Mouse (Mus musculus) hindbrain, embryonic 14.5 days (tissue): ENCODE data around the gene Dennd1a. TPM values are rescaled to one million over a fixed set of nuclear protein-coding genes. Genes with fewer than 3 reads are reported as not detected.

Experiments
- ATAC-seq: fragments of 200-750 bp; cut with Nextera tagmentation; 2 replicates; pipeline ENCODE4 v1.8.0; 2017; ENCODE audit warnings: moderate number of reproducible peaks, mild to moderate bottlenecking, moderate TSS enrichment, moderate library complexity; ENCODE audit not compliant: low FRiP score
- DNase-seq: peaks from one replicate; pipeline ENCODE4 v3.0.0-alpha.2; 2015; ENCODE audit warnings: low spot score
- H3K27ac ChIP-seq: fragments of 300-500 bp; sonication (generic); 2 replicates; pipeline ENCODE4 v1.5.1; 2014; ENCODE audit warnings: mild to moderate bottlenecking, moderate library complexity
- H3K27me3 ChIP-seq: fragments of 300-500 bp; sonication (generic); 2 replicates; pipeline ENCODE4 v1.6.1; 2014; ENCODE audit warnings: mild to moderate bottlenecking, low read length, mixed read lengths; ENCODE audit not compliant: control insufficient read depth, insufficient read depth
- H3K36me3 ChIP-seq: fragments of 300-500 bp; sonication (generic); replicated peaks from 2 replicates; pipeline ENCODE4 v1.6.1; 2014; ENCODE audit not compliant: control insufficient read depth, insufficient read depth
- H3K4me1 ChIP-seq: fragments of 300-500 bp; sonication (generic); replicated peaks from 2 replicates; pipeline ENCODE4 v1.6.1; 2014; ENCODE audit warnings: antibody characterized with exemption, low read length, mixed read lengths; ENCODE audit not compliant: control insufficient read depth, insufficient read depth
- H3K4me2 ChIP-seq: fragments of 300-500 bp; sonication (generic); replicated peaks from 2 replicates; pipeline ENCODE4 v1.6.1; 2014; ENCODE audit warnings: mild to moderate bottlenecking, moderate library complexity
- H3K4me3 ChIP-seq: fragments of 300-500 bp; sonication (generic); replicated peaks from 2 replicates; pipeline ENCODE4 v1.5.1; 2014; ENCODE audit warnings: mild to moderate bottlenecking, low read length
- H3K9ac ChIP-seq: fragments of 300-500 bp; sonication (generic); 2 replicates; pipeline ENCODE4 v1.6.1; 2014
- H3K9me3 ChIP-seq: fragments of 300-500 bp; sonication (generic); 2 replicates; pipeline ENCODE4 v1.6.1; 2016; ENCODE audit warnings: low read length; ENCODE audit not compliant: control insufficient read depth
- WGBS: fragments of 180-500 bp; shearing (Covaris S2); extraction: QIAGEN DNeasy Blood & Tissue Kit; methylation state at CpG from one replicate; pipeline ENCODE4 v1.1.7; 2014; 5-methylcytosine and 5-hydroxymethylcytosine counted together
- polyA plus RNA-seq: library from polyadenylated mRNA; unstranded; fragments of >200 nt; fragmentation: Nextera tagmentation; extraction: Ambion mirVana; gene quantifications from 2 replicates; pipeline ENCODE4 v1.2.1, GENCODE M21; 2014

Dennd1a gene
- polyA plus RNA-seq, 1 experiment from 2014 or later: 16.7 TPM

- DNase-seq (no peak), ATAC-seq (no peak)
- H3K9ac ChIP-seq: no peak overlapping the region
- H3K36me3 ChIP-seq: no peaks in the 10 kb centered on the region
- no peak overlapping the region for H3K4me2 ChIP-seq
- no peaks in the 10 kb centered on the region for H3K27me3 ChIP-seq
- H3K4me1 ChIP-seq: peaks cover 3% of the 10 kb centered on the region; the same call in 1 of the 2 replicates
- no peak overlapping the region for H3K27ac ChIP-seq
- 81% methylated on average over 1 of the region's 1 CpGs for WGBS
- no peak overlapping the region for H3K4me3 ChIP-seq
- H3K9me3 ChIP-seq: no peaks in the 10 kb centered on the region
These were observed 315.5 kb downstream of the Dennd1a start for GRCm38 (mm10) chr2:37971726-37972125.

DNA sequence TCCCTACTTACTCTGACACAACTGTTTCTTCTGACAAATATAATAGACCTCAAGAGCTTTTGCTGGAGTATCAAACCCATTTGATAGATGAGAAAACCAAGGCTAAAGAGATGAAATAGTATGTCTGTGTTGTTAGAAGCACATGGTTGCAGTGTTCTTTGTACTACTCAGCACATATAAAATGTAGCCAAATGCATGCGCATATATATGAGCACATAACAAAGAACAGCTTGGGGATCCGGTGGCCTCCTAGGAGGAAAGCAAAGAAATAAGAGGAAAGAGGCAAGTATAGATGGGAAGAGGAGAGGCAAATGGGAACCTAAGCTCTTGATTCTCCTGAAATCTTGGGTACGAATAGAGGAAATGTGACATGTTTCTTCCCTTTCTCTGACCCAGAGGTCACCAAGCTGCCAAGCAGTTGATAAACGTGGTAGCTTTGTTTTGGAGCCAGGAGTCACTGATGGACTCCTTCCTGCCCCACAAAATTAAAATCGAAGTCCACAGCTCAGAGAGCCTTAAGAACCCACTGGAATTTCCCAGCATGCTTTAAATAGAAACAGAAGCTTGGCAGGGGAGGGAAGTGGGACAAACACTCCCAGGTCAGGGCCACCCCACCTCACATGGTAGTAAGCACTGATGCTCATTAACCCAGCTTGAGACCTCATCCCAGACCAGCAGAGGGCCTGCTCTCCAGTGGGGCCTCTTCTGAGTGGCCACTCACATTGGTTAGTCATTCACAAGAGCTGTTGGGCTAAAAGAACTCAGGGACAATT, 317.3 kb downstream of the Dennd1a start:
- peak; percentile 65; the same call in 1 of the 2 replicates for ATAC-seq
- Histone ChIP-seq H3K4me2 (no peak overlapping the region), H3K27ac (0 out of 2 replicates have a peak overlapping the region, but pooled peaks have one; percentile 3), H3K27me3 (no peaks in the 10 kb centered on the region), H3K9ac (no peak overlapping the region), H3K4me3 (no peak overlapping the region), H3K4me1 (peaks cover 3% of the 10 kb centered on the region; the same call in 1 of the 2 replicates), H3K36me3 (no peaks in the 10 kb centered on the region), H3K9me3 (no peaks in the 10 kb centered on the region)
- 37% methylated on average over 5 of the region's 5 CpGs for WGBS
- no peak for DNase-seq

DNA sequence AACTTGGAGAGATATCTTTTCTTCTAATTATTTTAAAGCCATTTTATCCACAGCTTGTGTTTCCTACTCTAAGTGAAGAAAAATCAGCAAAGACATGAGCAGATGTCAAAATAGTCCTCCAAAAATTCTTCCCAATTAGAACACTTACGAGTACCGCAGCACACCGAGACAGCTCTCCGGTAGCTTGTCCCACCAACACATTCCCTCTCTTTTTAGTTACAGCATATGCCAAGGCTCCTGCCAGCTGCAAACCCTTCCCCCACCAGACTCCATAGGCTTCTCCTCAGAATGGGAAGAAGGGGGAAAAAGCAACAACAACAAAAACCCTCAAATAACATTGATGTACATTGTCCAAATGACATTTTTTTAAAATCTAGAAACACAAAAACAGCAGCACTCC, 322.7 kb downstream of the Dennd1a start:
- WGBS: 82% methylated on average over 4 of the region's 4 CpGs
- no peak for DNase-seq
- no peaks in the 10 kb centered on the region for H3K9me3 ChIP-seq

GRCm38 (mm10) chr2:37963362-37963761, 323.8 kb downstream of the Dennd1a start:
- H3K27ac ChIP-seq: 0 out of 2 replicates have a peak overlapping the region, but pooled peaks have one; percentile 40
- H3K4me3 ChIP-seq: no peak overlapping the region
- no peak for DNase-seq
- no peaks in the 10 kb centered on the region for H3K36me3 ChIP-seq
- no peak for ATAC-seq
- H3K9ac ChIP-seq: no peak overlapping the region
- peaks cover 8% of the 10 kb centered on the region for H3K4me1 ChIP-seq
- no peaks in the 10 kb centered on the region for H3K9me3 ChIP-seq
- 26% methylated on average over 4 of the region's 4 CpGs for WGBS
- no peak overlapping the region for H3K4me2 ChIP-seq
- no peaks in the 10 kb centered on the region for H3K27me3 ChIP-seq

More for the DNA sequence above, 322.7 kb downstream of the Dennd1a start:
- Histone ChIP-seq H3K4me2 (no peak overlapping the region), H3K4me3 (no peak overlapping the region), H3K4me1 (peaks cover 8% of the 10 kb centered on the region), H3K27ac (no peak overlapping the region), H3K36me3 (no peaks in the 10 kb centered on the region), H3K9ac (no peak overlapping the region), H3K27me3 (no peaks in the 10 kb centered on the region)
- ATAC-seq: no peak

DNA sequence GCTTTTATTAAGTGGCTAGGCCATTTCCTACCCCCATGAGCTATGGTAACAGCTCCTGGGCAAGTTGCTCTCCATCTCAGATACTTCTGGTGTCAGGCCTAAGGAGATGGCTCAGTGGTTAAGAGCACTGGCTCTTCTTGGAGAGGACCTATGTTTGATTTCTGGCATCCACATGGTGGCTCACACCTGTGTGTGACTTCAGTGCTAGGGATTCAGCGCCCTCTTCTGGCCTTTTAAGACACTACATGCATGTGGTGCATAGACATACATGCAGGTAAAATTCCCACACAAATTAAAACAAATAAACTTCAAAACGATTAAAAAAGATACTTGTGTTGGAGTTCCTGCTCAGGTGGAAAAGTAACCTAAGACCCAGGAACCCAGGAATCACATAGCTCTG, 338.8 kb downstream of the Dennd1a start:
- WGBS: 28% methylated on average over 2 of the region's 2 CpGs
- no peak for DNase-seq
- H3K4me2 ChIP-seq: no peak overlapping the region

DNA sequence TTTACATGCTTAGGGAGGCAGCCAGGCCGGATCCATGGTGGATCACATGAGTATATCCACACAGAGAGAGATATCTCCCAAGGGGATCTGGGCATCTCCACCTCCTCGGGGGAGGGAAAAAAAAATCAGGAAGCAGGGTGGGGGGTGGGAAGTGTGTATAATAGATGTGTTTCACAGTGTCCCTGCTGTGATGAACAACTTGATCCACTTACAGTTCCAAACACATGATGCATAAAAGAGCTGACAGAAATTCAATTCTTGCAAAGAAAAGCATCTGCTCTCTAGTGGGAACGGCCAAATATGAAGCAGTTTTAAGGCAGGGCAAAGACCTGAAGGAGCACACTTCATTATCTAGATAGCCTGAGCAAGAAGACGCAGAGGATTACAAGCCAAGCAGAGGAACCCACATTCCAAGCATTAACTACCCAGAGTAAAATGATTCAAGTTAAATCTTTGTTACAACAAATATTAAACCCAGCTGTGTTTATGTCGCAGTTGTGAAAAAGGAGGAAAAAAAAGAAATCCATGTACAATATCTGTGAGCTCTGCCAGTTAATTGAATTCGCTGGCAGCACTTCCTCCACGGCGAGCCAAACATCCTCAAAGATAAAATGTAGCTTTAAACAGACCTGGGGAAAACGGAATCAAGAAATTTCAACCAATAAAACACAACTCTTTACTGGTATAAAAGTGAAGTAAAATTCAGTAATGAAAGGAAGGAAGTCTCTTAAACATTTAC, 341.4 kb downstream of the Dennd1a start:
- Histone ChIP-seq H3K4me3 (no peak overlapping the region), H3K27me3 (no peaks in the 10 kb centered on the region), H3K36me3 (no peaks in the 10 kb centered on the region), H3K4me2 (no peak overlapping the region), H3K4me1 (no peaks in the 10 kb centered on the region), H3K27ac (no peak overlapping the region), H3K9me3 (no peaks in the 10 kb centered on the region), H3K9ac (no peak overlapping the region)
- whole genome bisulfite sequencing: 54% methylated on average over 9 of the region's 9 CpGs
- DNase-seq (no peak), ATAC-seq (no peak)

More for the DNA sequence above, 338.8 kb downstream of the Dennd1a start:
- no peak overlapping the region for H3K27ac ChIP-seq
- H3K9me3 ChIP-seq: no peaks in the 10 kb centered on the region
- no peaks in the 10 kb centered on the region for H3K27me3 ChIP-seq
- ATAC-seq: no peak
- no peak overlapping the region for H3K9ac ChIP-seq
- no peak overlapping the region for H3K4me3 ChIP-seq
- no peaks in the 10 kb centered on the region for H3K36me3 ChIP-seq
- no peaks in the 10 kb centered on the region for H3K4me1 ChIP-seq

GRCm38 (mm10) chr2:37942906-37943305, 344.3 kb downstream of the Dennd1a start:
- Histone ChIP-seq H3K27ac (no peak overlapping the region), H3K4me3 (no peak overlapping the region), H3K27me3 (no peaks in the 10 kb centered on the region), H3K9ac (no peak overlapping the region), H3K4me2 (no peak overlapping the region), H3K9me3 (no peaks in the 10 kb centered on the region), H3K4me1 (no peaks in the 10 kb centered on the region), H3K36me3 (no peaks in the 10 kb centered on the region)
- DNase-seq (no peak), ATAC-seq (no peak)
- WGBS: 82% methylated on average over 2 of the region's 2 CpGs

DNA sequence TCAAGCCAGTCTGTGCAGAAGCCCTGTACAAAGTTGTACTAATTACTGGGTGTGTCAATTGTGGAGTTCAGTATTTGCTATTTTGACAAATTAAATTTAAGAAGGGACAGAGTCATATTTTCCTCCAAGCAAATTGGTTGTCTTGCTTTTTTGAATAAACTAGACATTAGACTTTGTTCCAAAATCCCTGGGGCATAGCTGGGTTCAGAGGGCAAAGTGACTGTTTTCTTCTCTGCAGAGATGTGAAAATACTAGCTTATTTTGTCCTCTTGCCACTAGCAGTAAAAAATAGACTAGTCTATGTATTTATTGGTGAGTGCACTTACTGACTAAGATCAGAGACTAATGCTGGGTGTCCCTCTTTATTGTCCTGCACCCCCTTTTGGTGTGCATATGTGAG, 345.4 kb downstream of the Dennd1a start:
- H3K36me3 ChIP-seq: no peaks in the 10 kb centered on the region
- H3K4me3 ChIP-seq: no peak overlapping the region
- no peak overlapping the region for H3K27ac ChIP-seq
- H3K4me1 ChIP-seq: no peaks in the 10 kb centered on the region
- H3K9me3 ChIP-seq: no peaks in the 10 kb centered on the region
- no peak overlapping the region for H3K9ac ChIP-seq
- no peak overlapping the region for H3K4me2 ChIP-seq
- ATAC-seq: no peak
- no peaks in the 10 kb centered on the region for H3K27me3 ChIP-seq
- no peak for DNase-seq

DNA sequence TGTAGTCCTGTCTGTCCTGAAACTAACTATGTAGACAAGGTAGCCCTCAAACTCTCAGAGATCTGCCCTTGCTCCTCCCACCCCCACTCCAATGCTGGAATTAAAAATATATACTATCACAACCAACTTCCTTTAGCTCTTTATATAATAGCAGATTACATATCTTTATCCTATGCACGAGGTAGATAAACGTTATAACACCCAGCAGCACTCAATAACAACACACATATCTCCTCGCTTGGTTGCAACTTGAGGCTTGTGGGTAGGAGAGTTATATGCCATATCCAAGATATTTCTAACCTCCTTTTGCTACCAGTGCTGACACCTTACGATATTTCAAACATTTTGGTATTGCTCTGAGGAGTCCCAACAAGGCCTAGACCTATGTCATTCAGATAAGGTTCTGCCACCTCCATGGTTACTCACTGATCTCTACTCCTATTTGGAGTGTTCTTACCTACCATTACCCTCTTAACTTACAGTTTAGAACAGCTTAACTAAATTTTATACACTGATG, 346.3 kb downstream of the Dennd1a start:
- Histone ChIP-seq H3K27me3 (no peaks in the 10 kb centered on the region), H3K4me3 (no peak overlapping the region), H3K4me2 (no peak overlapping the region), H3K9me3 (no peaks in the 10 kb centered on the region), H3K9ac (no peak overlapping the region), H3K36me3 (no peaks in the 10 kb centered on the region), H3K4me1 (no peaks in the 10 kb centered on the region), H3K27ac (no peak overlapping the region)
- 94% methylated on average over 4 of the region's 4 CpGs for WGBS
- ATAC-seq: no peak
- no peak for DNase-seq
